Mouse (Mus musculus) neural tube, embryonic 13.5 days (tissue): ENCODE measurements at regions not wholly inside any gene's neighbourhood (a gene's known extent, or its start where the extent isn't known, plus 50 kb on each side); places are given as distances from the start of the nearest gene placed in this dataset.

ENCODE experiments used
- ATAC-seq: fragments of 200-750 bp; cut with Nextera tagmentation; 2 replicates; pipeline ENCODE4 v1.8.0; 2017; ENCODE audit warnings: low read depth, mild to moderate bottlenecking, moderate TSS enrichment, moderate library complexity
- H3K27ac ChIP-seq: fragments of 300-500 bp; sonication (generic); replicated peaks from 2 replicates; pipeline ENCODE4 v1.5.1; 2015; ENCODE audit warnings: moderate library complexity, mild to moderate bottlenecking, inconsistent platforms
- H3K27me3 ChIP-seq: fragments of 300-500 bp; sonication (generic); 2 replicates; pipeline ENCODE4 v1.6.1; 2015; ENCODE audit warnings: mild to moderate bottlenecking, inconsistent platforms
- H3K36me3 ChIP-seq: fragments of 300-500 bp; sonication (generic); 2 replicates; pipeline ENCODE4 v1.6.1; 2015; ENCODE audit warnings: mild to moderate bottlenecking, inconsistent platforms
- H3K4me1 ChIP-seq: fragments of 300-500 bp; sonication (generic); replicated peaks from 2 replicates; pipeline ENCODE4 v1.6.1; 2015; ENCODE audit warnings: inconsistent platforms
- H3K4me2 ChIP-seq: fragments of 300-500 bp; sonication (generic); 2 replicates; pipeline ENCODE4 v1.6.1; 2015; ENCODE audit warnings: inconsistent platforms, mild to moderate bottlenecking, moderate library complexity
- H3K4me3 ChIP-seq: fragments of 300-500 bp; sonication (generic); 2 replicates; pipeline ENCODE4 v1.5.1; 2015; ENCODE audit warnings: mild to moderate bottlenecking, inconsistent platforms
- H3K9ac ChIP-seq: fragments of 300-500 bp; sonication (generic); 2 replicates; pipeline ENCODE4 v1.6.1; 2015; ENCODE audit warnings: moderate library complexity, mild to moderate bottlenecking, inconsistent platforms
- H3K9me3 ChIP-seq: fragments of 300-500 bp; sonication (generic); 2 replicates; pipeline ENCODE4 v1.6.1; 2016; ENCODE audit warnings: inconsistent platforms
- WGBS: fragments of 180-500 bp; shearing (Covaris S2); methylation state at CpG from one replicate; pipeline ENCODE4 v1.1.7; 2015; 5-methylcytosine and 5-hydroxymethylcytosine counted together

- Histone ChIP-seq H3K4me3 (no peak overlapping the region), H3K36me3 (no peaks in the 10 kb centered on the region), H3K27ac (no peak overlapping the region), H3K4me2 (no peak overlapping the region), H3K9me3 (0 out of 2 replicates have a peak, but pooled peaks cover 5% of the 10 kb centered on the region), H3K27me3 (no peaks in the 10 kb centered on the region), H3K9ac (no peak overlapping the region), H3K4me1 (no peaks in the 10 kb centered on the region)
- no peak for ATAC-seq
- 84% methylated on average over 2 of the region's 2 CpGs for WGBS
These were observed 147.7 kb upstream of the Akirin2 start for GRCm38 (mm10) chr4:34403061-34403460.

DNA sequence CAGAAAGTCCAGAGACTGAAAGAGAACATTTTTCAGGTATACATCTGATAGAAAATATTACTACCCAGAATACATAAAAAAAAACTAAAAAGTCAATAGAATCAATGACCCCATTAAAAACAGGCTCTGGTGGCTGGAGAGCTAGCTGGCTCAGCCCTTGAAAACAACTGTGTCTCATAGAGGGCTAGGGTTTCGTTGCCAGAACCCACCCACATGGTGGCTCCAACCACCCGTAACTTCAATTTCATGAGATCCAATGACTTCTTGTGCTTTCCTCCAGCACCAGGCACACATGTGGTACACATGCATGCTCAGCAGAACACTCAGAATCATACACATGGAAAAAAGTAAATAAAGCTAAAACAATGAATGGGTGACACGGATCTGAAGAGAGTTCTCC is 143.6 kb upstream of the Akirin2 start:
- WGBS = 86% methylated on average over 3 of the region's 3 CpGs
- no peak for ATAC-seq

GRCm38 (mm10) chr4:34420970-34421369 is 129.8 kb upstream of the Akirin2 start:
- no peaks in the 10 kb centered on the region for H3K27me3 ChIP-seq
- no peak for ATAC-seq
- no peaks in the 10 kb centered on the region for H3K36me3 ChIP-seq
- H3K4me3 ChIP-seq = no peak overlapping the region
- no peak overlapping the region for H3K4me2 ChIP-seq
- H3K27ac ChIP-seq = no peak overlapping the region
- H3K9ac ChIP-seq = no peak overlapping the region
- H3K9me3 ChIP-seq = no peaks in the 10 kb centered on the region
- no peaks in the 10 kb centered on the region for H3K4me1 ChIP-seq
- 85% methylated on average over 6 of the region's 6 CpGs for WGBS

More for the DNA sequence above, 143.6 kb upstream of the Akirin2 start:
- Histone ChIP-seq H3K9ac (no peak overlapping the region), H3K36me3 (no peaks in the 10 kb centered on the region), H3K27me3 (no peaks in the 10 kb centered on the region), H3K4me3 (no peak overlapping the region), H3K4me2 (no peak overlapping the region), H3K9me3 (no peaks in the 10 kb centered on the region), H3K4me1 (no peaks in the 10 kb centered on the region), H3K27ac (no peak overlapping the region)

DNA sequence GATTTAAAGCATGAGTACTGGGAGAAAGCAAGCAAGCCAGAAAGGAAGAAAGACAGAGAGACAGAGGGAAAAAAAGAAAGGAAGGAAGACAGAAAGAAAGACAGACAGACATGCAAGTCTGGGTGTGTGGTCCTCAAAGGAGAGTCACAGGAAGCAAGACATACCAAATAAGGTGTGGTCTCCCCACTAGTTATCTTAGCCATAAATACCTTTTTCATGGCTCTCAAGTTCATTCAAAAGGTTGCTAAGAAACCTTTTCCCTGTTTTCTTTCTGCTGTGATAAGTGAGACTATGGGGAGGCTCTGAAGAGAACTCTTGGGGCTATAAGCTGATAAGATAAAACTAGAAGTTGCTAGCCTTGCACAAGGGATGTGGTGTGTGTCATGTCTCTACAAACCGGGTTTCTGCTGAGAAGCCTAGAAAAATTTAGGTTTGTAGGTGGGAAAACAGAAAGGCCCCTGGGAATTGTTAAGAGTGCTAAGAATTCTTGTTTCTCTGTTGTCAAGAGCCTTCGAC is 126.5 kb upstream of the Akirin2 start:
- 77% methylated on average over 2 of the region's 2 CpGs for WGBS
- H3K9me3 ChIP-seq = no peaks in the 10 kb centered on the region
- H3K9ac ChIP-seq = no peak overlapping the region
- no peaks in the 10 kb centered on the region for H3K4me1 ChIP-seq
- no peaks in the 10 kb centered on the region for H3K36me3 ChIP-seq
- no peaks in the 10 kb centered on the region for H3K27me3 ChIP-seq
- H3K4me3 ChIP-seq = no peak overlapping the region
- no peak for ATAC-seq
- H3K4me2 ChIP-seq = no peak overlapping the region
- H3K27ac ChIP-seq = no peak overlapping the region

DNA sequence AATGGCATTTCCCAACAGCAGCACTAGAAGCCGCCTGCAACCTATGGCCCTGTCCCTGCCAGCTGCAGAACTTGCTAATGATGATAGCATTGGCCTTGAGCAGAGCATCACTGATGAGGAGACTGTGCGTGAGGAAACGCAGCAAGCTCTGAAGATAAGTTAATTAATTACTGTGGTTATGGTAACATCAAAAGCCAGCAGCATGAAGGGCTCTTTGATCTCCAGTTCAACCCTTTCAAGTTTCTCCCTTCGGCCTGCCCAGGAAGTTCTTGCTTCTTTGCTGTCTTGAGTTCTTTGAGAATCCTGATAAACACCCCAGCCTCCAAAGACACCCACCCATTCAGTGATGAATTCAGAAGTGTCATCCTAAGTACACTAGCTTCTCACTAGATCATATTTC is 121.7 kb upstream of the Akirin2 start:
- WGBS = 65% methylated on average over 4 of the region's 4 CpGs

DNA sequence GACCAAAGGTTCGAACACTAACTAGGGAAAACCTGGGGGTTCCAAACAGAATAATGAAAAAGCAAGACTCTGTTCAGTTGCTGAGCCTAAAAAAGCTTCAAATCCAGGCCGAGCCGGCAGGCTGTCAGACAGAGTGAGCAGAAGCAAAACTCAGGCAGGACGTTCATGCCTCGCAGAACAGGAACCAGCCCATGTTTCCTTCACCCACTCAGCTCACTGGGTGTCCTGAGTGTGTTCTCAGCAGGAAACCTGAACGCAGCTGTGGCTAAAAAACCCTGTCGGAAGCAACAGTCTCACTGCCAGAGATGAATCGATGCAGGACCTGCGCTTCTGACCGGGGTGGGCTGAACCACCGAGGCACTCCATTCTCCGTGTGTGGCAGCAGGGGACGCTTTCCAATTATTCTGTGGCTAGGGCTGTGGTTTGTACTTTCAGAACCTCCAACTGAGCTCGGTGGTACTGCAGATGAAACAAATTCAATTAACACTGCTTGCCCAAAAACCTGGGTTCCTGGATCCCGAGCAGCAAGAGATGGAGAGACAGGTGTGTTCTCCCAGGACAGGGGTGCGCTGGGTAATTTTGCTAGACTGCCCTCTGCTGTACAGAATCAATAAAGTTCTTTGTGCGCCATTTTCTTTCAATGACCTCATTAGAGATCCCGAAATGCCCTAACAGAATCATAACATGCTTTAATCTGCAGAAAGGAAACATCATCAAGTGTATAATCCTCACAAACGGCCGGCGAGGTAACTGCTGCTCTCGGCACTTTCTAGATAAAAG is 121.1 kb upstream of the Akirin2 start:
- Histone ChIP-seq H3K27me3 (no peaks in the 10 kb centered on the region), H3K9me3 (no peaks in the 10 kb centered on the region), H3K4me3 (no peak overlapping the region), H3K36me3 (no peaks in the 10 kb centered on the region), H3K4me1 (no peaks in the 10 kb centered on the region), H3K27ac (no peak overlapping the region), H3K9ac (no peak overlapping the region), H3K4me2 (no peak overlapping the region)
- 85% methylated on average over 22 of the region's 22 CpGs for WGBS
- no peak for ATAC-seq

More for the DNA sequence above, 121.7 kb upstream of the Akirin2 start:
- Histone ChIP-seq H3K4me2 (no peak overlapping the region), H3K27ac (no peak overlapping the region), H3K4me1 (no peaks in the 10 kb centered on the region), H3K4me3 (no peak overlapping the region), H3K9me3 (no peaks in the 10 kb centered on the region), H3K27me3 (no peaks in the 10 kb centered on the region), H3K36me3 (no peaks in the 10 kb centered on the region), H3K9ac (no peak overlapping the region)
- no peak for ATAC-seq

DNA sequence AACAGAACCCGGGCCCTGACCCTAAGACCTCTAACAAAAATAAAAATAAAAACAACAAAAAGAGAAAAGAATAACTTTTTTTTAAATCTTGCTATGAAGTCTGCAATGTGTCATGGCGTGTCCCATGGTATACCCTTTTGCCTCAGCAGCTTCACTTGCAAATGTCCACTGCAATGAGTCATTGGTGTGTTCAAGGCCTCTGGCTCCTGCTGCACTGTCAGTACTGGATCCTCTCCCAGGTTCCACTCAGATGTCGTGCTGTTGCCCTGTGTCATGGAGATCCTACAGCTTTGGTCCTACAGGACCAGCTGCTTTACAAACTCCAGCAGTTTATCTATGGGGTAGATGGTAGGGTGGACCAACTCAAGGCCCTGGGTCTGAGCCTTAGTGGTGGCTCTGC is 113.4 kb upstream of the Akirin2 start:
- H3K36me3 ChIP-seq = no peaks in the 10 kb centered on the region
- no peaks in the 10 kb centered on the region for H3K9me3 ChIP-seq
- WGBS = 89% methylated on average over 3 of the region's 3 CpGs
- no peak overlapping the region for H3K4me3 ChIP-seq
- no peaks in the 10 kb centered on the region for H3K27me3 ChIP-seq
- H3K9ac ChIP-seq = no peak overlapping the region
- no peak overlapping the region for H3K4me2 ChIP-seq
- no peak for ATAC-seq
- no peak overlapping the region for H3K27ac ChIP-seq
- no peaks in the 10 kb centered on the region for H3K4me1 ChIP-seq

- Histone ChIP-seq H3K4me2 (no peak overlapping the region), H3K27me3 (no peaks in the 10 kb centered on the region), H3K4me1 (no peaks in the 10 kb centered on the region), H3K9me3 (no peaks in the 10 kb centered on the region), H3K4me3 (no peak overlapping the region), H3K9ac (no peak overlapping the region), H3K27ac (no peak overlapping the region), H3K36me3 (no peaks in the 10 kb centered on the region)
- ATAC-seq = no peak
- 79% methylated on average over 7 of the region's 7 CpGs for WGBS
These were observed 101.2 kb upstream of the Akirin2 start for GRCm38 (mm10) chr4:34449582-34449981.

GRCm38 (mm10) chr4:34462591-34462990 is 88.1 kb upstream of the Akirin2 start:
- H3K4me2 ChIP-seq = no peak overlapping the region
- no peak overlapping the region for H3K9ac ChIP-seq
- WGBS = 87% methylated on average over 4 of the region's 4 CpGs
- no peak overlapping the region for H3K27ac ChIP-seq
- no peak overlapping the region for H3K4me3 ChIP-seq
- H3K9me3 ChIP-seq = no peaks in the 10 kb centered on the region
- H3K27me3 ChIP-seq = no peaks in the 10 kb centered on the region
- H3K36me3 ChIP-seq = no peaks in the 10 kb centered on the region
- no peak for ATAC-seq
- H3K4me1 ChIP-seq = no peaks in the 10 kb centered on the region

GRCm38 (mm10) chr4:34465845-34466244 is 84.9 kb upstream of the Akirin2 start:
- H3K27me3 ChIP-seq = no peaks in the 10 kb centered on the region
- WGBS = 97% methylated on average over 2 of the region's 2 CpGs

GRCm38 (mm10) chr4:34466309-34466708 is 84.4 kb upstream of the Akirin2 start:
- H3K9me3 ChIP-seq = no peaks in the 10 kb centered on the region
- no peaks in the 10 kb centered on the region for H3K36me3 ChIP-seq
- H3K4me3 ChIP-seq = no peak overlapping the region
- no peak overlapping the region for H3K4me2 ChIP-seq
- no peak overlapping the region for H3K9ac ChIP-seq
- no peaks in the 10 kb centered on the region for H3K27me3 ChIP-seq
- 85% methylated on average over 3 of the region's 3 CpGs for WGBS
- H3K4me1 ChIP-seq = no peaks in the 10 kb centered on the region
- no peak overlapping the region for H3K27ac ChIP-seq
- ATAC-seq = no peak

More at GRCm38 (mm10) chr4:34465845-34466244, 84.9 kb upstream of the Akirin2 start:
- ATAC-seq = no peak
- no peak overlapping the region for H3K4me2 ChIP-seq
- no peak overlapping the region for H3K9ac ChIP-seq
- H3K27ac ChIP-seq = no peak overlapping the region
- H3K36me3 ChIP-seq = no peaks in the 10 kb centered on the region
- no peaks in the 10 kb centered on the region for H3K4me1 ChIP-seq
- H3K9me3 ChIP-seq = no peaks in the 10 kb centered on the region
- no peak overlapping the region for H3K4me3 ChIP-seq

DNA sequence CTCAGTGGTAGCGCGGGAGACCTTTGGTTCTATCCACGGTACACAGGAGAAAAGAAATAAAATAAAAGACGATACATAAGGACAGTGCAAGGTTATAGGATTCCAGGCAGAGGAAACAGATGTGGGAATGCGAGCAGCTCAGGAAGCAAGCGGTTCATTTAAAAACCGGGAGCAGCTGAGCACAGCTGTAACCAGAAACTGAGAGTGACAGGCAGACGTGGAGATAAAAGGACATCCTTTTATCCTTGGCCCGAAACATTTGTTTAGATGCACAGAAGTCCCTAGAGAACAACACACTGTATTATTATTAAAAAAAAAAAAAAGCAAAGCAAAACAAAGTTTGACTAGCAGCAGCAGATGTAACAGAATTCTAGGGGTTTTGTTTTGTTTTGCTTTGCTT is 82.6 kb upstream of the Akirin2 start:
- Histone ChIP-seq H3K4me1 (no peaks in the 10 kb centered on the region), H3K36me3 (no peaks in the 10 kb centered on the region), H3K9ac (no peak overlapping the region), H3K4me3 (no peak overlapping the region), H3K9me3 (no peaks in the 10 kb centered on the region), H3K27me3 (no peaks in the 10 kb centered on the region), H3K27ac (no peak overlapping the region), H3K4me2 (no peak overlapping the region)
- ATAC-seq = no peak
- 66% methylated on average over 9 of the region's 9 CpGs for WGBS
